Mouse (Mus musculus) hindbrain, embryonic 10.5 days (tissue): ENCODE results near the gene Ugt2a2. TPM values are rescaled to one million over a fixed set of nuclear protein-coding genes. Genes with fewer than 3 reads are reported as not detected.
A peak's percentile ranks its signal among the peaks of the same experiment; 100 is the strongest.
"Not testable (repeated sequence)": the region's sequence is repeated elsewhere in the genome, so short reads cannot be mapped to it uniquely, and the experiment has no call there.

Experiments
- DNase-seq: peaks from one replicate; pipeline ENCODE4 v3.0.0-alpha.2; 2017; ENCODE audit warnings: low spot score
- H3K27ac ChIP-seq: fragments of 300-500 bp; sonication (generic); 2 replicates; pipeline ENCODE4 v1.5.1; 2016; ENCODE audit warnings: mild to moderate bottlenecking, moderate library complexity
- H3K27me3 ChIP-seq: fragments of 300-500 bp; sonication (generic); 2 replicates; pipeline ENCODE4 v1.6.1; 2016; ENCODE audit warnings: mild to moderate bottlenecking; ENCODE audit not compliant: poor library complexity, insufficient read depth, severe bottlenecking
- H3K36me3 ChIP-seq: fragments of 300-500 bp; sonication (generic); 2 replicates; pipeline ENCODE4 v1.6.1; 2016; ENCODE audit warnings: mild to moderate bottlenecking, moderate library complexity
- H3K4me1 ChIP-seq: fragments of 300-500 bp; sonication (generic); replicated peaks from 2 replicates; pipeline ENCODE4 v1.6.1; 2016; ENCODE audit warnings: mild to moderate bottlenecking
- H3K4me3 ChIP-seq: fragments of 300-500 bp; sonication (generic); 2 replicates; pipeline ENCODE4 v1.5.1; 2016; ENCODE audit warnings: mild to moderate bottlenecking, moderate library complexity
- H3K9me3 ChIP-seq: fragments of 300-500 bp; sonication (generic); 2 replicates; pipeline ENCODE4 v1.6.1; 2016; ENCODE audit warnings: mild to moderate bottlenecking, moderate library complexity
- WGBS: fragments of 180-500 bp; shearing (Covaris S2); methylation state at CpG from one replicate; pipeline ENCODE4 v1.1.7; 2016; 5-methylcytosine and 5-hydroxymethylcytosine counted together
- polyA plus RNA-seq: library from polyadenylated mRNA; unstranded; fragments of >200 nt; fragmentation: Nextera tagmentation; extraction: Ambion mirVana; gene quantifications from 2 replicates; pipeline ENCODE4 v1.2.1, GENCODE M21; 2016

Gene Ugt2a2
- polyA plus RNA-seq = not detected in 2 replicates

GRCm38 (mm10) chr5:87482160-87482559 lies at the start of gene Ugt2a2:
Ugt2a2 (minus strand) TSS chr5:87482260.
- H3K27me3 ChIP-seq = no peaks in the 10 kb centered on the region
- WGBS = 88% methylated on average over 5 of the region's 5 CpGs
- no peak within 1 kb of the TSS for H3K27ac ChIP-seq
- H3K36me3 ChIP-seq = no peaks in the 10 kb centered on the region
- no peaks in the 10 kb centered on the region for H3K4me1 ChIP-seq
- no peak within 1 kb of the TSS for H3K4me3 ChIP-seq
- H3K9me3 ChIP-seq = no peaks in the 10 kb centered on the region
- no peak for DNase-seq

DNA sequence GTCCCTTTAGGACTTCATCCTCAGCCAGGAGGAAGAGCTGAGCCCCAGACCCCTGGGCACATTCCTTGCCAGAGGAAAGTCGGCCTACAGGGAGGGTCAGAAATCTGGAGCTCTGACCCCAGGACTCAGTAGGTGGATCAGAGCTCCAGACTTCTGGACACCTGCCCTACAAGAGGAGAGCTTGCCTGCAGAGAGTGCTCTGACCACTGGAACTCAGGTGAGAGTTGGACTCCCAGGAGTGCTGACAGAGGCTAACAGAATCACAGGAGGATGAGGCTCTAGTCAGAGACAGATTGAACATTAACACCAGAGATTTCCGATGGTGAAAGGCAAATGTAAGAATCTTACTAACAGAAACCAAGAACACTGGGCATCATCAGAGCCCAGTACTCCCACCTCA lies 41.5 kb upstream of the Ugt2a2 start:
- not testable (repeated sequence) for H3K4me1 ChIP-seq, DNase-seq, H3K27ac ChIP-seq, H3K9me3 ChIP-seq, H3K27me3 ChIP-seq, H3K36me3 ChIP-seq, H3K4me3 ChIP-seq
- 86% methylated on average over 2 of the region's 2 CpGs for WGBS

DNA sequence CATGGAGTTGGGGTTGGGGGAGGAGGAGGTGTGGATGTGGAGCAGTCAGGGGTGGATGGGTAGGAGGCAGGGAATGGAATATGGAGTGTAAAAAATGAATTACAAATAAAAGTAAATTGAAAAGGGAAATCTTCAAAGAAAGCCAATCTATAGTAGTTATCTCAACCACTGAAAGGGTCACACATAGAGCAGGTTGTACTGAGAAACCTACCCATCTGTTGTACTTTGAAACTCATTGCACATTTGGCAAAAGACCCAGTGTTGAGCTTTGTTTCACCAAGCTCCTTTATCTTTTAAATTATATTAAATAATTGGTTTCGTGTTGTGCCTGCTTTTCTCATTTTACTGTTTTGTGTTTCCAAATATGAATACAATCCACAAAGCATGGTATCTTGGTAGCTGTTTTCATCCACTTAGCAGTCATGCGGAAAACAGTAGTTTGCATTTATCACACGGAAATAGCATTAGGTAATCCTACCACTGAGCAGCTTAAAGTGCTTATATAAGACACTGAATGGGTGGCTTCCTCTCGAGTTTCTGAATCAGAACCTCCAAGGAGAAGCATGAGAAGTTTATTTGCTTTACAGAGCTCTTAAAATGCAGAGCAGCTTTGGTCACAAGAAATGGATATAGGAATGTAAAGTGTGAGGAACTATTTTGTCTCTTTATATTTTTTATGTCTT lies 23.9 kb upstream of the Ugt2a2 start:
- Histone ChIP-seq H3K27ac (no peak overlapping the region), H3K36me3 (no peaks in the 10 kb centered on the region), H3K9me3 (no peaks in the 10 kb centered on the region), H3K4me1 (no peaks in the 10 kb centered on the region), H3K27me3 (no peaks in the 10 kb centered on the region), H3K4me3 (no peak overlapping the region)
- DNase-seq = no peak
- 74% methylated on average over 4 of the region's 4 CpGs for WGBS

- WGBS = 66% methylated on average over 1 of the region's 1 CpGs
- no peaks in the 10 kb centered on the region for H3K36me3 ChIP-seq
- no peak overlapping the region for H3K27ac ChIP-seq
- H3K4me3 ChIP-seq = no peak overlapping the region
- no peaks in the 10 kb centered on the region for H3K9me3 ChIP-seq
- no peak for DNase-seq
- no peaks in the 10 kb centered on the region for H3K27me3 ChIP-seq
- no peaks in the 10 kb centered on the region for H3K4me1 ChIP-seq
These were observed 20.6 kb upstream of the Ugt2a2 start for GRCm38 (mm10) chr5:87502687-87503086.

GRCm38 (mm10) chr5:87499341-87499740 lies 17.3 kb upstream of the Ugt2a2 start:
- DNase-seq = no peak
- H3K36me3 ChIP-seq = no peaks in the 10 kb centered on the region
- H3K4me1 ChIP-seq = no peaks in the 10 kb centered on the region
- H3K9me3 ChIP-seq = no peaks in the 10 kb centered on the region
- no peaks in the 10 kb centered on the region for H3K27me3 ChIP-seq
- H3K27ac ChIP-seq = no peak overlapping the region
- no peak overlapping the region for H3K4me3 ChIP-seq

DNA sequence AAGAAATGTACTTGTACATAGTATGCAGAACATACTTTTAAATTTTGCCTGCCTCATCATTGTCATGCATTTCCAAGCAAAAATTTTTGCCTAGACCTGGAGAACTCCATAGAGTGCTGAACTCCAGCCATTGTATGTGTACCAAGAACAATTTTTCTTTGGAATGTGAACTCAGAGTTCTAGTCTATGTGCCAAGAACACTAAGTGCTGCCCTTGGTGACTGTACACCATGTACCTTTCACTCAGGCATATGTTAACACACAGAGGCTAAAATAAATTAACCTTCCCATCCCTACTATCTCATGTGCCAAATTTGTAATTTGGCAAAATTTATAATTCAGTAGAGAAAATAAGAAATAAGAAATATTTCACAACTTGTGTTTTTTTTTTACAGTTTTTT lies 16.9 kb upstream of the Ugt2a2 start:
- Histone ChIP-seq H3K9me3 (no peaks in the 10 kb centered on the region), H3K36me3 (no peaks in the 10 kb centered on the region), H3K4me3 (no peak overlapping the region), H3K27ac (no peak overlapping the region), H3K27me3 (no peaks in the 10 kb centered on the region), H3K4me1 (no peaks in the 10 kb centered on the region)
- DNase-seq = no peak

DNA sequence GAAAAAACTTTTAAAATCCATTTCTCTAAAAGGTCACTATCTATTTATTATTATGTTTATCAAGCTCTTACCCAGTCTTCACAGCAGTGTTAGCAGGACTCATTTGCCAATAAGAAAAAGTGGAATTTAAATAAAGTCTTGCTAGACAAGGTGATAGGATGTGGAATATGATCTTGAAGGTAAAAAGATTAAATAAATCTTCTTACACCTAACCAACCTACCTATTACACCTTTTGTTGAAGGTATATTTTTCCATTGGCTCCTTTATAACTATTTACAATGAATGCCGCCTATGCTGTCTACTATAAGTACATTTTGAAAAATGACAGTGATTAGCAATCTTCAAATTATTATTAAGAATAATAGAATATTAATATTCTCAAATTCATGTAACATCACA lies 8.7 kb upstream of the Ugt2a2 start, which contains the start of gene Ugt2a1:
TSS of gene Ugt2a1 (minus strand) at position 101 of the 400 bp plus-strand sequence.
- Histone ChIP-seq H3K27me3 (no peaks in the 10 kb centered on the region), H3K9me3 (no peaks in the 10 kb centered on the region), H3K36me3 (no peaks in the 10 kb centered on the region), H3K27ac (no peak within 1 kb of the TSS), H3K4me1 (no peaks in the 10 kb centered on the region), H3K4me3 (no peak within 1 kb of the TSS)
- WGBS = 86% methylated on average over 1 of the region's 1 CpGs
- DNase-seq = no peak

GRCm38 (mm10) chr5:87486706-87487105 lies 4.6 kb upstream of the Ugt2a2 start, which contains the start of gene Gm43638:
Gm43638 (minus strand) TSS chr5:87486806.
- not testable (repeated sequence) for H3K27me3 ChIP-seq, H3K27ac ChIP-seq, H3K4me3 ChIP-seq, H3K9me3 ChIP-seq, H3K36me3 ChIP-seq, DNase-seq, H3K4me1 ChIP-seq
- 92% methylated on average over 1 of the region's 1 CpGs for WGBS

DNA sequence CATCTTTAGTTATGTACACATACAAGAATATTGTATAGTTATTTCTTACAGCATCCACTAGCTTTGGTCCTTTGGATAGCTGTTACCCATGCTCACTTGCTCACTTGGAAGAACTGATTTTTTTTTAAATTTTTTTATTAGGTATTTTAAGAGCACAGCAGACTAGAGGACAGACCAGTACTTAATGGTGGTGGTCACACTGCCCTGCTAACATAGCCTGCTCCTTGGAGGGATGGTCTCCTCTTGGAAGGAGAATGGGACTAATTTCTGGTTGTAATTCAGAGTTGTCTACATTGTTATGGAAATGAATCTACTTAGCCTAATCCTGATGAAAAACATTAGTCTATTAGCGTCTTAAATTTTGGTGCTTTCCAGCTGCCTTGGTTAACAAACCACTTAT lies 23.2 kb downstream of the Ugt2a2 start:
- DNase-seq = no peak
- no peaks in the 10 kb centered on the region for H3K27me3 ChIP-seq
- H3K9me3 ChIP-seq = no peaks in the 10 kb centered on the region
- H3K27ac ChIP-seq = no peak overlapping the region
- WGBS = 39% methylated on average over 1 of the region's 1 CpGs
- no peaks in the 10 kb centered on the region for H3K4me1 ChIP-seq
- no peaks in the 10 kb centered on the region for H3K36me3 ChIP-seq
- H3K4me3 ChIP-seq = no peak overlapping the region

DNA sequence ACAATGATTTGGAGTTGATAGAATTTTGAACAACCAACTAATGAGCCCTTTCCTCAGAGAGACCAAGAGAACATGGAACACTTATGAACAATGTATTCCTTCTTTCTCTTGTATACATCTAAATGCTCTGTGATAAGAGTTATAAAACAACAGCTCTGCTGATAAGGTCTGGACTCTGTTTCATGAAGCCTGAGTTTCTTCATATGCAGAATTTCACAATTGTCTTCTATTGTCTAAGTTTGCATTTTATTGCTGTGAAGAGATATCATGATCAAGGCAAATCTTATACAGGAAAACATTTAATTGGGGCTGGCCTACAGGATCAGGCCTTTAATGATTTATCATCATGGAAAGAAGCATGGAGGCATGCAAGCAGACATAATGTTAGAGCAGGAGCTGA lies 24.4 kb downstream of the Ugt2a2 start:
- Histone ChIP-seq H3K4me3 (no peak overlapping the region), H3K36me3 (no peaks in the 10 kb centered on the region), H3K27ac (no peak overlapping the region), H3K27me3 (no peaks in the 10 kb centered on the region), H3K4me1 (no peaks in the 10 kb centered on the region), H3K9me3 (no peaks in the 10 kb centered on the region)
- no peak for DNase-seq

DNA sequence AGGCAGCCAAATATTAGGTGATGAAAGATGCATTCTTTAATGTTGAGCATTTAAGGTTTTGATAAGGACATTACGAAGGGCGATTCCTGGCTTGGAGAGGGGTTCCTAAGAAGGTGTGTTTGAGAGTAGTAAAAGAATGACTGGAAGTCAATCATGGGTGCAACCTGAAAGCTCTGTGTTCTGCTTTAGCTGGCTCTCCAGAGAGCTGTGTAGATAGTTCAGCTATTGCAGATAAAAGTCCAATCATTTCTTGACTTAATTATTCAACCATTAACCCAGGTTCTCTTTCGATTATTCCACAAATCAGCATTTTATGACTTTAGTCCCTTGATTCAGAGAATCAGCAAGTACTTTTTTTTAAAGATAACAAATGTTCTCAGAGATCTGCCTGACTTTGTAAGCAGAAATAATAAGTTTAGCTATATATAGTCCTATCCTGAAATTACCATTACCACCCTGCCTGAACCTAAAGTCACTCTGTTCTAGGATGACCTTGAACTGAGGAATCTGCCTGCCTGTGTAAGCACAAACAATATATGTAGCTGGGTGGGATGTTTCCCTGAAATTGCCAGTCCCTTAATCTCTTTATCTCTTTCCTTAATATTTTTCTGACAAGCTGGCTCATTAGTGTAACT lies 25.7 kb downstream of the Ugt2a2 start:
- Histone ChIP-seq H3K4me1 (no peaks in the 10 kb centered on the region), H3K4me3 (no peak overlapping the region), H3K36me3 (no peaks in the 10 kb centered on the region), H3K27ac (no peak overlapping the region), H3K27me3 (no peaks in the 10 kb centered on the region), H3K9me3 (no peaks in the 10 kb centered on the region)
- WGBS = 93% methylated on average over 3 of the region's 3 CpGs
- no peak for DNase-seq

DNA sequence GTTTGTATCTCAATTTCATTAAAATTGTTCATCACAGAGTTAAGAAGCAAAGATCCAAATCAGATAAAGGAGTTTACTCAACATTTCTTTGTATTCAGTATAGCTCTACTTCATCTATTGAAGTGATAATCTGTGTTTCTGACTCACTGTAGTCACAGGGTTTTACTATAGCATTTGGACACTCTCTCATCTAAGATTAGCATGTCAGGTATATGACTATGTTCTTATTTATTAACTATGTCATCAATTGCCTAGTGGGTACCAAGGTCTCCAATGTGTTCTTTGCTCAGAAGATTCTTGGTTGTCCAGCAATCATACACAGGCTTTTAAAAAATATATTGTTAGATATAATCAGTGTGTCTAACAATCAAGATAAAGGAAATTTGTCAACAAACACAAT lies 26.5 kb downstream of the Ugt2a2 start:
- H3K27ac ChIP-seq = no peak overlapping the region
- H3K27me3 ChIP-seq = no peaks in the 10 kb centered on the region
- DNase-seq = no peak
- no peaks in the 10 kb centered on the region for H3K9me3 ChIP-seq
- H3K36me3 ChIP-seq = no peaks in the 10 kb centered on the region
- H3K4me3 ChIP-seq = no peak overlapping the region
- H3K4me1 ChIP-seq = no peaks in the 10 kb centered on the region

DNA sequence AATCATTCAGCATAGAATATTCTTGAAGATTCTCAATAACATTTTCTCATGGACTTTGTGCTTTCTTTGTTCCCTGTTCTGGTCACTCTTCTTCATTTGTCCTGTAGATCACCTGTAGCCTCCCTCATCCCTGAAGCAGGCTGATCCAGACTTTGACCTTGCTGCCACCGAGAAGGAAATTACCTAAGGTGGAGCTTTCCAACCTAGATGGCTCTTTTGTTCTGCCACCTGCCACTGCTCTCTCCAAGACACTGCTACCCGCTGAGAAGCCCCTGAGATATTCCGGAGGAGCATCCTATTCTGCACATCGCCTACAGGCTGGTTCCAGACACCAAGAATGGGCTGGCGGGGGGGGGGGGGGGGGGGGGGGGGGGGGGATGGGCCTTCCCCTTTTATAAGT lies 29.5 kb downstream of the Ugt2a2 start:
- H3K9me3 ChIP-seq, H3K27me3 ChIP-seq, H3K4me1 ChIP-seq, H3K27ac ChIP-seq, H3K36me3 ChIP-seq, H3K4me3 ChIP-seq, DNase-seq: not testable (repeated sequence)
- 57% methylated on average over 4 of the region's 5 CpGs for WGBS

GRCm38 (mm10) chr5:87436264-87436663 lies 45.8 kb downstream of the Ugt2a2 start:
- Histone ChIP-seq H3K36me3 (no peaks in the 10 kb centered on the region), H3K4me3 (no peak overlapping the region), H3K4me1 (no peaks in the 10 kb centered on the region), H3K27ac (no peak overlapping the region), H3K27me3 (no peaks in the 10 kb centered on the region), H3K9me3 (no peaks in the 10 kb centered on the region)
- peak; percentile 4 for DNase-seq
- 43% methylated on average over 3 of the region's 3 CpGs for WGBS
